34 mouse cellular contexts compared by ENCODE assay signal in the genomic region with DNA sequence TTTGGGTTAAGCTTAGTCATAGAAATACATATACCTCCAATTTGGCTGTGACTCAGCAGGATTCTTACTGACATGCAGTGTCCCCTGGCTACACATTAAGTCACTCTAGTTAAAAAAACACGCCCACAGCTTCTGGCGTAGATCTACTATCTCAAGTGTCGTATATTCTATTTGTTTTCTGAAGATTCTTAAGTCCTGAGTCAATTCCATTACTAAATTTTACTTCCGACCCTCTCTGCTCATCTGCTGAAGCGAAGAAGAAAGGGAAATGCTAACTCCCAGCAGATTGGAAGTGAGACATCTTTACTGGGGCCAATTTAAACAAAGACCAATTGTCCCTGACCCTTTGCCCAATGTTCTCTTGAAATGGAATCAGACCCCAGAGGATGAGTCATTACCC.
DNase-seq lines count a peak whose midpoint lies in the region; ATAC-seq and TF ChIP-seq lines count a peak whose summit lies in the region.
"Had no signal": no experiment of that assay in that cellular context is flagged by ENCODE, and none has a peak within 500 bp of the region (broad histone marks: within the 10 kb centered on the region; RNA-seq: fewer than 3 reads in every experiment).

No protein-coding gene starts in this region.

- H3K4me2 ChIP-seq in liver, embryonic 12.5 days: no peak overlapping the region
- H3K4me2 ChIP-seq: forebrain, embryonic 13.5 days; heart, embryonic 13.5 days; hindbrain, embryonic 14.5 days; limb, embryonic 15.5 days; lung, embryonic 14.5 days; midbrain, embryonic 11.5 days; neural tube, embryonic 12.5 days had no signal

- peaks cover 6% of the 10 kb centered on the region; the same call in 1 of the 2 replicates for H3K4me1 ChIP-seq in embryonic fibroblast, embryonic 13.5 days (ENCODE audit: control insufficient read depth, insufficient read depth, low read length)
- H3K4me1 ChIP-seq in liver, embryonic 12.5 days: 0 out of 2 replicates have a peak, but pooled peaks cover 3% of the 10 kb centered on the region
- H3K4me1 ChIP-seq: forebrain, embryonic 13.5 days; heart, embryonic 13.5 days; limb, embryonic 10.5 days; limb, embryonic 15.5 days; neural tube, embryonic 12.5 days had no signal

- TF ChIP-seq CTCF in embryonic fibroblast, embryonic 13.5 days (IDR thresholded peaks at IDR 0.05; ENCODE audit: borderline replicate concordance, insufficient read depth, low read length): no peak

- H3K36me3 ChIP-seq in liver, embryonic 12.5 days: no peaks in the 10 kb centered on the region
- H3K36me3 ChIP-seq: heart, embryonic 13.5 days; limb, embryonic 10.5 days; limb, embryonic 15.5 days; neural tube, embryonic 12.5 days had no signal

- no peak overlapping the region for H3K4me3 ChIP-seq in embryonic fibroblast, embryonic 13.5 days (ENCODE audit: insufficient read depth, low read length)
- no peak overlapping the region for H3K4me3 ChIP-seq in liver, embryonic 12.5 days
- H3K4me3 ChIP-seq: forebrain, embryonic 13.5 days; heart, adult 2 months; heart, embryonic 13.5 days; limb, embryonic 10.5 days; limb, embryonic 15.5 days; neural tube, embryonic 12.5 days had no signal

- H3K9me3 ChIP-seq in liver, embryonic 12.5 days (replicated peaks): no peaks in the 10 kb centered on the region
- H3K9me3 ChIP-seq: forebrain, embryonic 13.5 days; limb, embryonic 10.5 days; limb, embryonic 15.5 days; neural tube, embryonic 12.5 days had no signal

- no peak overlapping the region for H3K9ac ChIP-seq in liver, embryonic 12.5 days
- H3K9ac ChIP-seq: forebrain, embryonic 13.5 days; heart, embryonic 13.5 days; hindbrain, embryonic 14.5 days; limb, embryonic 15.5 days; liver, embryonic 14.5 days; lung, embryonic 14.5 days; neural tube, embryonic 12.5 days had no signal

- ATAC-seq in liver, embryonic 12.5 days: no peak
- ATAC-seq: forebrain, embryonic 13.5 days; inflammation-experienced regulatory T-cells, adult 6 months; midbrain, embryonic 16.5 days had no signal

- 60% methylated on average over 5 of the region's 5 CpGs for WGBS in liver, embryonic 12.5 days (ENCODE audit: insufficient replicate concordance)

- H3K27ac ChIP-seq in embryonic fibroblast, embryonic 13.5 days (ENCODE audit: insufficient read depth, low read length): peak overlapping the region; percentile 58; the same call in 1 of the 2 replicates
- no peak overlapping the region for H3K27ac ChIP-seq in liver, embryonic 12.5 days
- H3K27ac ChIP-seq: forebrain, embryonic 13.5 days; heart, adult 2 months; heart, embryonic 13.5 days; hindbrain, embryonic 14.5 days; limb, embryonic 10.5 days; limb, embryonic 15.5 days; liver, embryonic 14.5 days; neural tube, embryonic 12.5 days; stomach, postnatal 0 days had no signal

- peak; percentile 10 to 18 for DNase-seq in right cerebral cortex, adult 2 months (ENCODE audit: low spot score in 2 of 2)
- no peak for DNase-seq in right cerebral cortex, postnatal 4 days
- DNase-seq in Muller cell, postnatal 12 days (ENCODE audit: inconsistent ontology term): peak; percentile 89
- peak; percentile 22 for DNase-seq in telencephalon, adult 2 months (ENCODE audit: low read depth, low spot score)
- no peak for DNase-seq in ovary, postnatal 10 days (ENCODE audit: low spot score)
- DNase-seq in cerebellum, postnatal 10 days: no peak
- DNase-seq: adrenal gland, postnatal 25 days; B cell, adult 2 months; cerebellum, adult 2 months; gastrocnemius, postnatal 36 days; heart, adult 2 months; heart, postnatal 10 days; kidney, adult 11 months; kidney, postnatal 14 days; layer of hippocampus, adult 9-11 months; lung, embryonic 14.5 days; lung, postnatal 14 days; right cerebral cortex, postnatal 14 days; thymus, adult 2 months; thymus, postnatal 36 days had no signal

- no peak for TF ChIP-seq POLR2A in embryonic fibroblast, embryonic 13.5 days (IDR thresholded peaks at IDR 0.05; ENCODE audit: low read depth, low read length)

- no peaks in the 10 kb centered on the region for H3K27me3 ChIP-seq in liver, embryonic 12.5 days (replicated peaks)
- H3K27me3 ChIP-seq: CH12.LX; forebrain, embryonic 13.5 days; heart, embryonic 13.5 days; limb, embryonic 15.5 days; neural tube, embryonic 12.5 days had no signal

Comparison
In these comparisons a context has a peak if more than half of its experiments do, and no peak if none do; other contexts are left out.
1. DNase-seq: peak in right cerebral cortex, adult 2 months (2 of 2), Muller cell, postnatal 12 days (single experiment) and telencephalon, adult 2 months (single experiment); none in right cerebral cortex, postnatal 4 days (single experiment), ovary, postnatal 10 days (single experiment) and cerebellum, postnatal 10 days (0 of 2).